Comparison of ENCODE assay signal across 12 mouse cellular contexts in genomic region chr5:35727447-35727846, GRCm38 (mm10). TPM values are rescaled to one million over a fixed set of nuclear protein-coding genes. Genes with fewer than 3 reads are reported as not detected.
DNase-seq lines count a peak whose midpoint lies in the region; ATAC-seq and TF ChIP-seq lines count a peak whose summit lies in the region.
"Had no signal": no experiment of that assay in that cellular context is flagged by ENCODE, and none has a peak within 500 bp of the region (broad histone marks: within the 10 kb centered on the region; RNA-seq: fewer than 3 reads in every experiment).

No protein-coding gene starts in this region.

- 0 out of 2 replicates have a peak, but pooled peaks cover 6% of the 10 kb centered on the region for H3K4me1 ChIP-seq in embryonic facial prominence, embryonic 12.5 days
- peaks cover 23% of the 10 kb centered on the region for H3K4me1 ChIP-seq in embryonic facial prominence, embryonic 10.5 days
- peaks cover 55% of the 10 kb centered on the region for H3K4me1 ChIP-seq in bone marrow macrophage, adult 2 months (ENCODE audit: control insufficient read depth, insufficient read depth, low read length)
- peaks cover 0 to 8% of the 10 kb centered on the region in 2 experiments; a peak in 1 of 4 replicates for H3K4me1 ChIP-seq in liver, embryonic 14.5 days (replicated peaks; ENCODE audit: control insufficient read depth in 2 of 2, insufficient read depth in 2 of 2, low read length in 1 of 2)
- no peaks in the 10 kb centered on the region for H3K4me1 ChIP-seq in forebrain, embryonic 15.5 days

- TF ChIP-seq POLR2A in bone marrow macrophage, adult 2 months (IDR thresholded peaks at IDR 0.05; ENCODE audit: borderline replicate concordance, low read depth, low read length): no peak

- no peak overlapping the region for H3K27ac ChIP-seq in embryonic facial prominence, embryonic 12.5 days
- H3K27ac ChIP-seq in embryonic facial prominence, embryonic 10.5 days (replicated peaks): no peak overlapping the region
- peak overlapping the region; percentile 96 for H3K27ac ChIP-seq in bone marrow macrophage, adult 2 months (ENCODE audit: insufficient read depth, low read depth, low read length)
- no peak overlapping the region for H3K27ac ChIP-seq in liver, embryonic 14.5 days
- no peak overlapping the region for H3K27ac ChIP-seq in forebrain, embryonic 15.5 days (replicated peaks)

- H3K36me3 ChIP-seq in embryonic facial prominence, embryonic 12.5 days: no peaks in the 10 kb centered on the region
- no peaks in the 10 kb centered on the region for H3K36me3 ChIP-seq in embryonic facial prominence, embryonic 10.5 days (replicated peaks)
- no peaks in the 10 kb centered on the region for H3K36me3 ChIP-seq in liver, embryonic 14.5 days (replicated peaks; ENCODE audit: control insufficient read depth, insufficient read depth, low read depth)
- no peaks in the 10 kb centered on the region for H3K36me3 ChIP-seq in forebrain, embryonic 15.5 days
- H3K36me3 ChIP-seq: forebrain, embryonic 10.5 days had no signal

- H3K4me2 ChIP-seq in embryonic facial prominence, embryonic 12.5 days (replicated peaks): 0 out of 2 replicates have a peak overlapping the region, but pooled peaks have one; percentile 2
- H3K4me2 ChIP-seq in liver, embryonic 14.5 days (ENCODE audit: low read depth): peak overlapping the region; percentile 38; the same call in 1 of the 2 replicates
- no peak overlapping the region for H3K4me2 ChIP-seq in forebrain, embryonic 15.5 days (replicated peaks)

- 0 out of 2 replicates have a peak, but pooled peaks have one; percentile 29 for TF ChIP-seq CTCF in bone marrow macrophage, adult 2 months (IDR thresholded peaks at IDR 0.05; ENCODE audit: low read depth, low read length)
- TF ChIP-seq CTCF in liver, embryonic 14.5 days (IDR thresholded peaks at IDR 0.05; ENCODE audit: low read depth): no peak

- 73% methylated on average over 5 of the region's 5 CpGs for WGBS in embryonic facial prominence, embryonic 12.5 days
- 78% methylated on average over 5 of the region's 5 CpGs for WGBS in embryonic facial prominence, embryonic 10.5 days
- 74% methylated on average over 5 of the region's 5 CpGs for WGBS in liver, embryonic 14.5 days (ENCODE audit: insufficient replicate concordance)
- 92% methylated on average over 5 of the region's 5 CpGs for WGBS in forebrain, embryonic 15.5 days

- H3K27me3 ChIP-seq in embryonic facial prominence, embryonic 12.5 days: no peaks in the 10 kb centered on the region
- H3K27me3 ChIP-seq in embryonic facial prominence, embryonic 10.5 days (replicated peaks; ENCODE audit: low read depth, poor library complexity, severe bottlenecking): no peaks in the 10 kb centered on the region
- H3K27me3 ChIP-seq in liver, embryonic 14.5 days (ENCODE audit: control insufficient read depth, insufficient read depth, low read length): no peaks in the 10 kb centered on the region
- H3K27me3 ChIP-seq in forebrain, embryonic 15.5 days: no peaks in the 10 kb centered on the region

- no peak overlapping the region for H3K4me3 ChIP-seq in embryonic facial prominence, embryonic 12.5 days
- no peak overlapping the region for H3K4me3 ChIP-seq in embryonic facial prominence, embryonic 10.5 days
- peak overlapping the region; percentile 71 for H3K4me3 ChIP-seq in bone marrow macrophage, adult 2 months (ENCODE audit: insufficient read depth, low read length)
- H3K4me3 ChIP-seq in liver, embryonic 14.5 days (ENCODE audit: insufficient read depth in 1 of 2, low read depth in 2 of 2, low read length in 2 of 2): no peak overlapping the region
- H3K4me3 ChIP-seq in forebrain, embryonic 15.5 days: no peak overlapping the region

- TF ChIP-seq EP300 in liver, embryonic 14.5 days (IDR thresholded peaks at IDR 0.05; ENCODE audit: low read depth): no peak

- no peaks in the 10 kb centered on the region for H3K9me3 ChIP-seq in embryonic facial prominence, embryonic 12.5 days
- no peaks in the 10 kb centered on the region for H3K9me3 ChIP-seq in embryonic facial prominence, embryonic 10.5 days
- H3K9me3 ChIP-seq in liver, embryonic 14.5 days (ENCODE audit: control insufficient read depth, low read length): no peaks in the 10 kb centered on the region
- no peaks in the 10 kb centered on the region for H3K9me3 ChIP-seq in forebrain, embryonic 15.5 days
- H3K9me3 ChIP-seq: forebrain, embryonic 10.5 days had no signal

- no peak for ATAC-seq in embryonic facial prominence, embryonic 12.5 days (ENCODE audit: insufficient number of reproducible peaks, insufficient read depth, low FRiP score, low TSS enrichment)
- no peak for ATAC-seq in liver, embryonic 14.5 days (ENCODE audit: insufficient read depth)
- ATAC-seq in forebrain, embryonic 15.5 days (replicated peaks): no peak

- no peak for DNase-seq in embryonic facial prominence, embryonic 10.5 days (ENCODE audit: low spot score)
- peak; percentile 45 for DNase-seq in kidney, adult 18-20 months
- DNase-seq in kidney, adult 8-10 months: no peak
- DNase-seq in liver, embryonic 14.5 days (ENCODE audit: low read depth in 3 of 3, low spot score in 3 of 3): no peak
- no peak for DNase-seq in frontal cortex, postnatal 36 days (ENCODE audit: low spot score in 2 of 2)
- DNase-seq: gastrocnemius, postnatal 10 days; layer of hippocampus, postnatal 36 days; thymus, adult 2 months had no signal

- H3K9ac ChIP-seq in embryonic facial prominence, embryonic 12.5 days: no peak overlapping the region
- no peak overlapping the region for H3K9ac ChIP-seq in liver, embryonic 14.5 days (replicated peaks)
- no peak overlapping the region for H3K9ac ChIP-seq in forebrain, embryonic 15.5 days (replicated peaks)

RNA-seq across cellular contexts. Expression of gene Sh3tc1, which starts 12.3 kb away (rescaled TPM):
- polyA plus RNA-seq in embryonic facial prominence, embryonic 12.5 days (2016; fragmentation: Nextera tagmentation; extraction: Ambion mirVana): 5.4 and 6.6 TPM in 2 replicates
- 3.7 and 4.3 TPM in 2 replicates for polyA plus RNA-seq in embryonic facial prominence, embryonic 10.5 days (2016; fragmentation: Nextera tagmentation; extraction: Ambion mirVana)
- polyA plus RNA-seq in bone marrow macrophage, adult 2 months (2012; ENCODE audit: insufficient read depth, insufficient read length, missing spikeins): 18.2 and 23.0 TPM in 2 replicates
- 0.93 and 0.98 TPM in 2 replicates for polyA plus RNA-seq in liver, embryonic 14.5 days (2012; rRNA removed)
- 1.5 and 1.8 TPM in 2 replicates for polyA plus RNA-seq in liver, embryonic 14.5 days (2014; fragmentation: Nextera tagmentation; extraction: Ambion mirVana)
- 1.5 and 1.9 TPM in 2 replicates for polyA plus RNA-seq in forebrain, embryonic 15.5 days (2015; fragmentation: Nextera tagmentation; extraction: Ambion mirVana)

RNA-seq across cellular contexts. Expression of gene Ablim2, which starts 30.2 kb away (rescaled TPM):
- 0.37 and 0.85 TPM in 2 replicates for polyA plus RNA-seq in embryonic facial prominence, embryonic 12.5 days (2016; fragmentation: Nextera tagmentation; extraction: Ambion mirVana)
- 0.38 and 0.51 TPM in 2 replicates for polyA plus RNA-seq in embryonic facial prominence, embryonic 10.5 days (2016; fragmentation: Nextera tagmentation; extraction: Ambion mirVana)
- polyA plus RNA-seq in bone marrow macrophage, adult 2 months (2012; ENCODE audit: insufficient read depth, insufficient read length, missing spikeins): 3.4 and 5.6 TPM in 2 replicates
- polyA plus RNA-seq in liver, embryonic 14.5 days (2012; rRNA removed): 0.10 and 0.16 TPM in 2 replicates
- 0.13 TPM in 1 of 2 replicates, not detected in the other for polyA plus RNA-seq in liver, embryonic 14.5 days (2014; fragmentation: Nextera tagmentation; extraction: Ambion mirVana)
- polyA plus RNA-seq in forebrain, embryonic 15.5 days (2015; fragmentation: Nextera tagmentation; extraction: Ambion mirVana): 8.5 and 9.1 TPM in 2 replicates
- polyA plus RNA-seq: forebrain, embryonic 10.5 days had no signal

RNA-seq across cellular contexts. Expression of gene Htra3, which starts 47.9 kb away (rescaled TPM):
- 4.0 and 5.7 TPM in 2 replicates for polyA plus RNA-seq in embryonic facial prominence, embryonic 12.5 days (2016; fragmentation: Nextera tagmentation; extraction: Ambion mirVana)
- polyA plus RNA-seq in embryonic facial prominence, embryonic 10.5 days (2016; fragmentation: Nextera tagmentation; extraction: Ambion mirVana): 4.2 and 5.4 TPM in 2 replicates
- 0.98 and 1.1 TPM in 2 replicates for polyA plus RNA-seq in bone marrow macrophage, adult 2 months (2012; ENCODE audit: insufficient read depth, insufficient read length, missing spikeins)
- polyA plus RNA-seq in liver, embryonic 14.5 days (2012; rRNA removed): 0.46 and 0.80 TPM in 2 replicates
- polyA plus RNA-seq in liver, embryonic 14.5 days (2014; fragmentation: Nextera tagmentation; extraction: Ambion mirVana): 0.99 and 1.5 TPM in 2 replicates
- polyA plus RNA-seq in forebrain, embryonic 15.5 days (2015; fragmentation: Nextera tagmentation; extraction: Ambion mirVana): 9.6 and 10.9 TPM in 2 replicates
